Mouse (Mus musculus): ENCODE data around the gene Scube1.
A peak's percentile ranks its signal among the peaks of the same experiment; 100 is the strongest.

The Scube1 gene

DNA sequence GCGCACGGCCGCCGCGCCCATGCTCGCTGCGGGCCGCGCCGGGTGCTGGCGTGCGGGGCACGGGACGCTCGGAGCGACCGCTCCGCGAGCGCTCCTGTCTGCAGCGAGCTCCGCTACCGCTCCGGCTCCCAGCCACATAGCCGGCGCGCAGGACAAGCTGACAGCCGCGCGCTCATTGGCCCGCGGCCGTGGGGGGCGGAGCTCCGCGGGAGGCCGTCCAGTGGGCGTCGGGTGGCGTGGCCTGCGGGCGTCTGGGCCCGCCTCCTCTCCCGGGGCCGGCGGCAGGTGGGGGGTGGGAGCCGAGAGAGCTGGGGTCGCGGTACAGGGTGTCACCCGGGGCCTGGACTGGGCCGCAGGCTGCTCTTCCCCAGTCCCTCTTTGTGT lies at the start of gene Scube1:
Gene Scube1 (minus strand): TSS at position 136 of the 384 bp plus-strand sequence.
- DNase-seq (ENCODE audit: low spot score in 2 of 2) = peak; percentile 85 to 92

DNA sequence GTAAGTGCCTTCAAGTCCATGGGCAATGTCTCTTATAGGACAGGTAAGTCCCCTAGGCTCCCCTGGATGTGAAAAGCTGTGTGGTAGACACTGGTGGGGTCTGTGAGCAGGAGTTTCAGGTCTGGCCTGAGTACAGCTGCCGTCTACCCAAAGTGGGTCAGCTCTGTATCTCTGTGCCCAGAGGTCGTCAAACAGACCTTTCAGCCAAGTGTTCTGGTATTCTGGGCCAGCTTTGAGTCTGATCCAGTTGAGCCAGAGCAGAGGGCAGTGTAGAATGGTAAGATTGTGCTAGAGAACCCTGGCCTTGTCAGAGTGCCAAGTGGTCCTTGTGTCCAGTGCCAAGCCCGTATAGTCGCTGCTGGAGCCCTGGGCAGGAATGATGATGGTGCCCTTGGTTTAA lies 48.1 kb upstream of the Scube1 start:
- DNase-seq (ENCODE audit: low spot score in 2 of 2) = peak in 1 of 2 experiments; percentile 57

DNA sequence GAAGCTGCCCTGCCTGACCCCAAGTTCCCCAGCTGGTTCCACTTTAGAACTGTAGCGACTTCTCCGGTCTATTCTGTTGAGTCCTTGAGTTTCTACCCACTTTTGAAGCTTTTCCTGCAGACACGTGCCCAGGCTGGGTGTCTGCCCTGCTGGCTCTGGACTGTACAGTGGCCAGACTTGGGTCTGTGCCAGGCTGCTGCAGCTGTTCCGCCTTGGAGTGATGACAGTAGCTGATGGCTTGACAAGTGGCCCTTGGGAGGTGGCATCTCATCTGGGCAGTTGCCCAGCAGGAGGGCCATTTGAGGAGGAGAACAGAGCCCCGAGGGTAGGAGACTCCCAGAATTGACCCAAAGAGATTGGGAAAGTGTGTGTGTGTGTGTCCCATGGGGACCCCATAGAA lies 47.6 kb upstream of the Scube1 start:
- DNase-seq (ENCODE audit: low spot score in 2 of 2) = peak in 1 of 2 experiments; percentile 39

DNA sequence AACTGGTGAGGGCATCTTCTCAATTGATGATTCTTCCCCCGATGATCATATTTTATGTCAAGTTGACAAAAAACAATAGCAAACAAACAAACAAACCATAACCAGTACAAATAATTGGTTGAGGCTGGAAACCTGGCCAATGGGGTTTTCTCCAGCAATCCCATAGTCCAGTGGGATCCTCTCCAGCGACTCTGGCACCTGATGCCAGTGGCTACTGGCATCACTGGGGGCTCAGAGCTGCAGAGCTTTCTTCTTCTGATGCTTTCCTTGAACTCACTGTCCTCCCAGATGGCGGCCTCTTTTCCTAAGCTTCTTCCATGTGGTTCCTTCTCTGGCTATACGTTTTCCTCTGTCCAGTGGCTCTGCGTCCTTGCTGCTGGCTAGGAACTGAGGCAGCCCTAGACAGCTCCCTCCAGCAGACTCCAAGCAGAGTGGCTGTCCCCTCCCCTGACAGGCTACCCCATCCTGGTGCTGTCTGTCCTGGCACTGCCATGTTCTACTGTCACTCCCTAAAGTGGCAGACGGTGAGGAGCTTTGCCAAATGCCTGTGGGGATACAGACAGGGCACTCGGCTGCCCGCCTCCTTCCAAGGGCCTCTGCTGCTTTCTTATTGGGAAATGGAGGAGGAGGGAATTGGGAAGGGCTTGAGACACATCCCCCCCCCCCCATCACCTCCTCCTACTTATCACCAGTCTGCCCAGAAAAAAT lies 46.7 kb upstream of the Scube1 start:
- no peak for DNase-seq (ENCODE audit: low spot score in 2 of 2)

DNA sequence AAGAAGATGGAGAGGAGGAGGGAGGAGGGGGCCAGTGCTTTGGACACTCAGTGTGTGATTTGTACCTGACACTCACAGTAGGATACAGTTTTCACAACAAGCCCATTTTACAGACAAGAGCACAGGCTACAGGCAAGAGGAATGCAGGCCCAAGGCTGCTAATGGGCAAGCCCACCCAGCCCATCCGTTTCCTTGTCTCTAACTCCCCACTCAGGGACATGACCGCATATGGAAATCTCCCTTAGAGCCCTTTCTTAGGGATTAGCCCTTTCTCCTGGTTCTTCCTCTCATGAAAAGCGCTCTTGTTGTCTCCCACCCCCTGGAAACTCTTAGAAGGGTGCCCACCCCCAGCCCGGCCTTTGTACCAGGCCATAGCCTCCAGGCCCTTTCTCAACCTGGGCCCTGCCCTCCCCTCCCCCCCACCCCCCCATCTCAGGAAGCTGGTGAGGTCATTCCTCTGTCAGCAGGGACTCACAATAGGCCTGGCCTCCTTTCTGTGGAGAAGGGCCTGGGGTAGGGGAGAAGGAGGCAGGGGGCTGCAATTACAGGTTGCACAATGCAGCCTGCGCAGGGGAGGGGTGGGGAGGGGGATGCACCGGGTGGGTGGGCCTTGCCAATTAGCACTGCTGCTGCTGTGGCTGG lies 40.7 kb upstream of the Scube1 start:
- DNase-seq (ENCODE audit: low spot score in 2 of 2) = no peak

DNA sequence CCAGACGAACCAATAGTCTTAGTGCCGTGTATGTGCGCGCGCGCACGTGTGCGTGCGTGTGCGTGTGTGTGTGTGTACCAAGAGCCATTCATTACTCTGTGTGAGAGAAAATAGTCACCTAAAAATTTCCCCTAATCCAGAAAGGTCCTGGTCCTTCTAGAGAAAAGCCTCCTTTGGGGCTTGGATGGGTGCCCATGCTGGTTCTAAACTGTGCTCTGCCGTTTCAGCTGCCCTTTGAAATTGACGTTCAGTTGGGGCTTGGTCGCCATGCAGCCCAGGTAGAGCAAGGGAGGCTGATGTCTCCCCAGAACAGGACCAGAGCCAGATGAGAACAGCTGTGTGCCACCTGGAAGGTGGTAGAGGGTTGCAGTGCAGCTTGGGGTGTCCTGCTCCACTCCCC lies 36.7 kb upstream of the Scube1 start:
- DNase-seq (ENCODE audit: low spot score in 2 of 2) = no peak

DNA sequence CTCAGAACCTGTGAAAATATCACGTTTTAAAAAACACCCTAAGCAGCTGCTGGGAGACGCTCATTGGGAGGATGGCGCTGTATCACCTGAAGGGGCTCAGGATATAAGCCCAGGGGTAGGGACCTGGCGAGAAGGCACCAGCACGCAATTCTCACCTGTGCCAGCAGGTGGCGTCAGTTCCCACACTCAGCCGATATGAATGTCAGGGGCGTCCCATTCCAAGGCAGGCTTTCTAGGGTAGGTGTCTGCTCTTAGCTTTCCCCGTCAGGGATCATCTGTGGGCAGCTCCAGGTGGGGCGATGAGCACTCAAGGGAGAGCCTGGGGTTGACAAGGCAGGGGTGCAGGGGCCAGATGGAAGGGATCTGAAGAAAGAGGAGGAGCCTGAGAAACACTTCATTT lies 35.9 kb upstream of the Scube1 start:
- peak; percentile 64 to 72 for DNase-seq (ENCODE audit: low spot score in 2 of 2)

DNA sequence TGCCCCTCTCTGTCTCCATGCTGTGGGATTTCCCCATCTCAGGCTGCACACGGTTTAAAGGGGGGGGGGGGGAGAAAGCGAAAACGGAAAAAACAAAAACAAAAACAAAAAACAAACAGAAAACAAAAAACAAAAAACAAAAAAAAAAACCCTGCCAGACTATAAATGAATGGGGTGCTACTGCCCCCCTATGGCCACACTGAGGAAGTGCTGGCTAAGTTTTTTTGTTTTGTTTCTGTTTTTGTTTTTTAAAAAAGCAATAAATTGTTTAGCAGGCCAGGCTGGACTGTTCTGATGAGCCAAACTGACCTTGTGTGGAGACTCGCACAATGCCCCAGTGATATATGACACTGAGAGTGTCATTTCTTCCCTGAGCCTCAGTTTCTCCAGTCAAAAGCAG lies 34.1 kb upstream of the Scube1 start:
- no peak for DNase-seq (ENCODE audit: low spot score in 2 of 2)

DNA sequence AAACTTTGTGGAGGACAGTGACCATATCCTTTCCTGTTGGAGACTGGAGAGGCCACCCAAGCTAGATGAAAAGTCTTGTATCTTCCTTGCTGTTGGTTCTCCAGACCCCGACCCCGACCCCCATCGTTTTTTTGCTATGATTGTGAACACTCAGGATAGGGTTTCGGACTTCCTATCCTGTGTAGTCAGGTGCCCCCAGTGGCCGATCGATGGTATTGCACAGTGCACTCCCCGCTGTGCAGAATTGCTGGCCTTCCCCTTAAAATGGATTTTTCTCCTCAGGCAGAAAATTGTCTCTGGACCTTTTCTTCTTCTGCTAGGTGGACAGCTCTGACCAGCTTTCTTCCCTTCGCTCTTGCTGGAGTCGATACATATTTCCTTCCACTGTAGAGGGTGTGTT lies 31.9 kb upstream of the Scube1 start:
- no peak for DNase-seq (ENCODE audit: low spot score in 2 of 2)

DNA sequence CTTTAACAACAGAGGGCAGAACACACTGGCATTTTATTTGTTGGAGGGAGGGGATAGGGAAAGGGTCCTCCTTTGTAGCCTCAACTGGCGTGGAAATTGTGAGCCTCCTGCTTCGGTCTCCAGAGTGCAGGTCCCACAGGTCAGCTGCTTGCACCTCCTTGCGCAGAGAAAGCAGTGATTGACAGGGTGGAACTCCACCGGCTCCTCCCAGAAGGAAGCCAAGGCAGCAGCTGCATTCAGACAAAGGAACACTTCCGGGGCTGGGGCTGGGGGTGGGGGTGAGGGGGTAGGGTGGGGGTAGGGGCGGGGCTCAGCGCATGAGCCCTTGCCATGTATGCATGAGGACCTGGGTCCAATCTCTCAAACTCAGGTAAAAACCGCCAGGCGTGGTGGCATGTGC lies 24.6 kb upstream of the Scube1 start:
- DNase-seq (ENCODE audit: low spot score in 2 of 2) = no peak

DNA sequence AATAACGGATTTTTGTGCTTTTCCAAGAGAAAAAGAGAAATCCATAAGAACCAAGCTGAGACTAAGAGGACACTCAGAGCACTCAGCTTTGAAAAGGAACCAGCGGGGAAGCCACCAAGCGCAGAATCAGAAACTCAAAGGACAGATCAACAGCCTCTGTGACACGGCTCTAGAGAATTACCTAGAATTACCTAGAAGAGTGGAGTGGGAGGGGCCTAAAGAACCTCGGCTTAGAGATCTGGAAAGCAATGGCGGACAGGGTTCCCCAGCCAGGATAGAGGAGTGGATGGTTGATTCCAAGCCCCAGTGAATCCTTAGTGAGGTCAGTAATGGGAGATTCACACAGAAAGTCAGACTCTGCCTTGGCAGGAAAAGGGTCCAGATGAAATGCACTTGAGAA lies 24.2 kb upstream of the Scube1 start:
- DNase-seq (ENCODE audit: low spot score in 2 of 2) = no peak

DNA sequence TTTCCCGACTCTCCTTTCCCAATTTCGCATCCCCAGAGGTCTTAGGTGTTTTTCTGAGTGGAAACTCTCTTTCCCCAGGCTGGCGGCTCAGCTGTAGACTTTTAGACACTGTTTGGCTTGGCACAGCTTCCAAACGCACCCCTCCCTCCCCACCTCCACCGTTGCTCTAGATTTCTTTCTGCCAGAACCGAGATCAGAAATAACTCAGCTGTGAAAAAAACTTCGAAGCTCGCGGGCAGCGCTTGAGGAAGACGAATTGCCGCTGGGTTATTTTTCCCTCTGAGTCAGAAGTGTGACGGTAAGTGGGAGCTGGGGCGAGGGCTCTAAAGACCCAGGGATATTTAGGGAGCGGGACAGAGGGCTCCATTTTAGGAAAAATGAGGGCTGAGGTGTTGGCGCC lies 21.5 kb upstream of the Scube1 start:
- DNase-seq (ENCODE audit: low spot score in 2 of 2) = peak; percentile 79 to 94

DNA sequence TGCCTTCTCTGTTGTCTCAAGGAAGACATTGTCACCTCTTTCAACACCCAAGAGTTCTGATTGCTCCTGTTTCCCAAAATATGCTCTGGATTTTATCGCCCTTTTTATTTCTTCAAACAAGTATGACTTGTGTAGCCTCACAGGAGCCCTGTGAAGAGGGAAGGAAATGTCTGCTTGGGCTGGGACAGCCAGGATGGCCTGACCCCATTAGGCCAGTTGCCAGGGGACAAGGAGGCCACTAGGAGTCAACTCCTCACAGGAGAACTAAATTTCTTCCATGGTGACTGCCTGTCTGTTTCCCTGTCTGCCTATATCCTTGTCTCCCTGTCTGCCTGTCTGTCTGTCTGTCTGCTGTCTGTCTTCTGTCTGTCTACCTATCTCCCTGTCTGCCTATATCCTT lies 17.2 kb upstream of the Scube1 start:
- no peak for DNase-seq (ENCODE audit: low spot score in 2 of 2)

DNA sequence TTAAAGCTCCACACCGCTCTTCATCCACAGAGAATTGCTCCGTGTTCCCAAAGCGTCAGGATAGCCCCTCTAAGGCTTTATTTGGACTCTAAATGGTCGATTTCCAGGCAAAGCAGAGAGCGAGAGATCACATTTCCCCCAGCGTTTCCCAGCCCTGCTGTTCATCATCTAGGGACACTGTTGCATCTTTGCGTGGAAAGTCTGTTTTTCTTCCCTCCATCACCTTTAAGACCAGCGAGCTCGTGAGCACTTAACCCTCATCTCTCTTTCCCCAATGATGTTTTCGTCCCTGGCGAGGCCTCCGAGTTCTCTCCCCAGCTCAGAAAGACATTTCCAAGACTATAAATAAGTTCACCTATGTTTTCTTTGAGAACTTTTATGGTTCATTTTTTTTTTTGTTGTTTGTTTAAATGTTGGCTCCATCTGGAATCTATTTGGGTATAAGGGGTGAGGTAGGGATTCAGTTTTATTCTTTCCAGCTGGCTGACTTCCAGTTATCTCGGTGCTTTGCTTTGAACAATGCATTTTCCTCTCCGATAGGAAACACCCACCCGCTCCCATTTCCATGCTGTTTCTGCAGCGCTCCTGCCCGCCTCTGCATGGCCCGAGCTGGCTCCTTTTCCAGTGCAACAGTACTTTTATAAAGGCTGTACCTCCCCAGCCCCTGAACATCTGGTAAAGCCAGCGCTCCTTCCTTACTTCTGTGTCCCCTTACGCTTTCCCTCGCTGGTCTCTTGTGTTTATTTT lies 16.0 kb upstream of the Scube1 start:
- DNase-seq (ENCODE audit: low spot score in 2 of 2) = peak; percentile 36 to 50

DNA sequence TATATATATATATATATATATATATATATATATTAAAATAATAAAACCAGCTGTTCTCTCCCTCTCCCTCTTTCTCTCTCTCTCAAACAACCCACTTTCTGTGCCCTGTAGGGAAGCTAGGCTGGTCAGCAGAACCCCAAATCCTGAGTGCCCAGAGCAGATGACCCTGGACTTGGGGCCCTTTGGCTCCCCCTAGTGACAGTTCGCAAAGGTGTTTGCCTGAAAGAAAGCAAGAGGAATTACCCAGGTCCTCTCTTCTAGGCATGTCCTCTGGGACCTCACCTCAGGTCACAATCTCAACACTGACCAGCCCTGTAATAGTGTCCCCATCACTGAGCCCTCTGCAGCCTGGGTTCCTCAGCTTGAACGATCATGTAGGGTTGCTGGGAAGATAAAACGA lies 2.8 kb upstream of the Scube1 start:
- peak; percentile 35 to 52 for DNase-seq (ENCODE audit: low spot score in 2 of 2)

DNA sequence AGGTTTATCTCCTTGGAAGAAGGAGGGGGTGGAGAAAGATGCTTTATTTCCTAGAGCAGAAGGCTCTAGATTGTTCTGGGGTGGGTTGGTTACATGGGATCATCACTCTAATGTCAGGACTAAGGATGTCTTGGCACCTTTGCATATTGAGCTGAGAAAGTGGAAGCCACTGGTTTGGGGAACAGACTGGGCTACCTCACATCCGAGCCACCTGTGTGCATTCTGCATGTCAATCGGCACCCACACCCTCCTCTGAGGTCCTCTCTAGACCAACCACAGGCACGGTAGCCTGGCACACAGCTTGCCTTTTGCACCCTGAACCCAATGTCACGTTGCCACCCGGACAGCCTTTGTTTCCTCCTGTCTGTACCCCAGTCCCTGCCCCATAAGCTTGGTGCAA lies 1.9 kb upstream of the Scube1 start:
- no peak for DNase-seq (ENCODE audit: low spot score in 2 of 2)

DNA sequence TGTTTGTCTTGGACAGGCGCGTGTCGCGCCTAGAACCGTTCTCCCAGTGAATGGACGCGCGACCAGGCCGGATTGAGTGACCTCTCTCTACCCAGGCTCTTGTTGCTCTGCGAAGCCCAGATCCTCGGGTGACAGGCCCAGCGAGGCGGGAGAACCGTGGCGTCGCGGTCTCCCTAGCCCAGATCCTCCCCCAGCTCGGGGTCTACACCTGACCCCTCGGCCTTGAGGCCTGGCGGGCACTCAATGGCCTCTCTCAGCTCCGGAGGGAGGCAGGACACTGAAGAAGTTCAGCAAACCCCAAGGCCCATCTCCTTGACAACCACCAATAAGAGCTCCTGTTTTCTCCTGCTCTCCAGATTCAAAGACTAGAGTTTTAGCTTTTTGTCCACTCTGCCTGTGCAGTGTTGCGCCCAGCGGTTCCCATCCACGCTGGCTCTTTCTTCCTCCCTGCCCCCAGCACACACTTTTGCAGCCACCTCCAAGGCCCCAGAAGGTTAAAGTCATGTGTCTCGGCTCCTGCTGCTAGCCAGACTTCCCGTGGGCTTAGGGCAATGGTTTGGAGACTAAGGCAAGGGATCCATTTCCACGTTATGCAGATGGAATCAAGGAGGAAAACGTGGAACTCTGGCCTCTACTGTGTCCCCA lies 857 bp upstream of the Scube1 start:
- DNase-seq (ENCODE audit: low spot score in 2 of 2) = no peak

DNA sequence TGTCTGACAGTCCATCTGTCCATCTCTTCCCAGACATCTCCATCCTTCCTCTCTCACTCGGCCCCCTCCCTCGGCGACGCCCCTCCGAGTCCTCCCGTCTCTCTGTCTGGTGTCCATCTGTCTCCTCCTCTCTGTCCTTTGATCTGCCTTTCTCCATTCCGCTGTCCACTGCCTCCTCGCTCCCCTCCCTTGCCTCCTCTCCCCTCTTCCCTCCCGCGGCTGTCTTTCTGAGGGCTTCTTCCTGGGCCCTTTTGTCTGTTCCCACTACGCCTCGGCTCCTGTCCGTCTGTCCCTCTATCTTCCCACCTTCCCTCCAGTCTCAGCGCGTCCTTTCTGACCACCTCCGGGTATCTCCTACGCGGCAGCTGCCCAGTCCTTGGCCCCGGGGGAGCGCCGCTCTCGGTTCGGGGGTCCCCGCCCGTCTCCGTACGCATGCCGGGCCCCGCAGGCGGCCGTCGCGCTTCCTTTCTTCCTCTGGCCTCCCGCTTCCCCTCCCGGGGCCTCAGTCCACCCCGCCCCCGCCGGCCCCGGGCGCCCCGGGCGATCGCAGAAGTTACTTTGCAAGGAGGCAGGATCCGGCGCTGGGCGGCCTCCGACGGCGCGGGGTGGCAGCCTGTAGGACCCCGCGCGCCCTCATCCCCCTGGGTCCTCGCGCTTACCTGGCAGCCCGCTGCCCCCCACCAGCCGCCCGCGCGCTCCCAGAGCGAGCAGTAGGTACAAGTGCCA lies 498 bp downstream of the Scube1 start:
- peak in 1 of 2 experiments; percentile 13 for DNase-seq (ENCODE audit: low spot score in 2 of 2)

DNA sequence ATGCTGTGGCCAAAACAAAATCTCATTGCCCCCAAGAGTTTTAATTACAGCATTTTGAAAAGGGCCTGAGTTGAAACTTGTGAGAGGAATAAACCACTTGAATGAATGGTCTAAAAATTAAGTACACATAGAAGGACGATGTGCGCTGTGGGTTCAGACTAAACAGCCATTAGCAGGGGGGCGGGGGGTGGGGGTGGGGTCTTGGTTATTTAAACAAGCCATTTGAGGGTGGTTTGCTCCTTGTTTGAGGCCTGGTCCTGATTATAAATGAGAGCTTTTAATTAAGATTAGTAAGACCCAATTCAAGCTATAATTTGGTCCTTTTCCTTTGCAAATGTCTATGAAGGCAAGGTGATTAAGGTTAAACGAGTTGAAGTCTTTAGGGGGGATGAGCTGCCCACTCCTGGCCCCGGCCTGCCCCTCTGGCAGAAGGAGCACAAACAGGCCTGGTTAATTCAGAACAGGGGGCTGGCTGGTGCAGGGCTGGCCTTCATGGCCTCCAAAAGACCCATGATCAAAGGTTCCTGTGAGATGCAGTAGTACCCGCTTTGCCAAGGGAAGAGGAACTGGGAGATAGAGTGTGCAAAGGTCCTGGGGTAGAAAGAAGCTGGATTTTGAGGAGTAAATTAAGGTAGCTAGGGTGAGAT lies 9.1 kb downstream of the Scube1 start:
- DNase-seq (ENCODE audit: low spot score in 2 of 2) = no peak

DNA sequence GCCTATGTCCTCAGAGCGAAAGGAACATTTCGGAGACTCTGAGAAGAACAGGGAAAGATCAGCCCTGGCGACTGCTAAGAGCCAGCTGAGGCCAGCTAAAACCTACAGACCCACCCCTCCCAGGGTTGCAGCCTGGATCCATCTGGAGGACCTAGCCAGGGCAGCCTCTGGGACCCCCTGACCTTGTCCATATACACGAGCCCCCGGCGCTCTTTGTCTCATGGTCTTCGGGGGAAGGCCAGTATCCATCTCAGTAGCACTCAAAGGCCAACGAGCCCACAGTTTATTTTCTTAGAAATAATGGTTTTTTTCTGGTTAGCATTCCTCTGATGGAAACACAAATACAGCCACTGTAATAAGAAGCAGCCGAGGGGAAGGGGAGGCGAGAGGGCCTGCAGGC lies 12.0 kb downstream of the Scube1 start:
- DNase-seq (ENCODE audit: low spot score in 2 of 2) = no peak

DNA sequence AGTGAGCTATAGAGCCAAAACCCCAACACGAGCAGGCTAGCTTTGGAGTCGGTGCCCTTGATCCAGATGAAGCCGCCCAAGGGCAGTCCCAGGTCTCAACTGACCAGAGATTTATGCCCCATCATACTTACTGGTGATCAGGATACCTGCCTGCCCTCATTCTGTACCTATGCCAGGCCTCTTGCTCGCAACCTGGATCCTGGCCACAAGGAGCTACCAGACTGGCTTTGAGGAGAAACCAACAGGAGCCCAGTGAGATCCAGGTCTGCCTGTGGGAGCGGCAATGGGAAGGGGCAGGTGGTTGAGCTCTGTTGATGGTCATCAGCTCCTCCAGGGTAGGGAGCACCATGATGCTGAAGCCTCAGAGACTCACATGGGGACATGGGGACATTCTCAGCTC lies 12.5 kb downstream of the Scube1 start:
- DNase-seq (ENCODE audit: low spot score in 2 of 2) = no peak
